Mouse (Mus musculus): ENCODE measurements around the gene Cbx4. TPM values are rescaled to one million over a fixed set of nuclear protein-coding genes. Genes with fewer than 3 reads are reported as not detected.

Gene Cbx4
- polyA plus RNA-seq, 1 experiment from 2014 or later: 9.9 TPM

GRCm38 (mm10) chr11:119085279-119086062, 550 bp downstream of the Cbx4 start:
- Histone ChIP-seq H3K36me3 (ENCODE audit: insufficient read depth, low read length) (peaks cover 19% of the 10 kb centered on the region), H3K4me1 (ENCODE audit: insufficient read depth, low read length) (peaks cover 81% of the 10 kb centered on the region), H3K9me3 (ENCODE audit: low read length) (no peaks in the 10 kb centered on the region), H3K9ac (replicated peaks; ENCODE audit: low read length) (peak overlapping the region; percentile 88), H3K4me3 (ENCODE audit: low read length) (peak overlapping the region; percentile 82), H3K27me3 (ENCODE audit: insufficient read depth, low read length) (peaks cover 62% of the 10 kb centered on the region), H3K4me2 (replicated peaks; ENCODE audit: low read depth, low read length) (peak overlapping the region; percentile 89), H3K27ac (ENCODE audit: low read length) (peak overlapping the region; percentile 99)
- ATAC-seq (ENCODE audit: low FRiP score, low TSS enrichment): peak; percentile 61
- under 1% methylated on average over 54 of the region's 66 CpGs for WGBS

- Histone ChIP-seq H3K27ac (ENCODE audit: low read length) (peak overlapping the region; percentile 99), H3K4me1 (ENCODE audit: insufficient read depth, low read length) (peaks cover 77% of the 10 kb centered on the region)
- 2% methylated on average over 18 of the region's 18 CpGs for WGBS
Observed at GRCm38 (mm10) chr11:119084446-119085278, 1.4 kb downstream of the Cbx4 start.

GRCm38 (mm10) chr11:119083724-119084445, 2.1 kb downstream of the Cbx4 start:
- Histone ChIP-seq H3K9me3 (ENCODE audit: low read length) (no peaks in the 10 kb centered on the region), H3K9ac (replicated peaks; ENCODE audit: low read length) (peak overlapping the region; percentile 88), H3K4me3 (ENCODE audit: low read length) (peak overlapping the region; percentile 82), H3K4me1 (ENCODE audit: insufficient read depth, low read length) (peaks cover 77% of the 10 kb centered on the region), H3K4me2 (replicated peaks; ENCODE audit: low read depth, low read length) (peak overlapping the region; percentile 89), H3K27ac (ENCODE audit: low read length) (peak overlapping the region; percentile 99; the same call in 1 of the 2 replicates), H3K36me3 (ENCODE audit: insufficient read depth, low read length) (peaks cover 20% of the 10 kb centered on the region), H3K27me3 (ENCODE audit: insufficient read depth, low read length) (peaks cover 50% of the 10 kb centered on the region)
- WGBS: 5% methylated on average over 28 of the region's 28 CpGs
- ATAC-seq (ENCODE audit: low FRiP score, low TSS enrichment): no peak

More at GRCm38 (mm10) chr11:119084446-119085278, 1.4 kb downstream of the Cbx4 start:
- Histone ChIP-seq H3K36me3 (ENCODE audit: insufficient read depth, low read length) (peaks cover 20% of the 10 kb centered on the region), H3K4me3 (ENCODE audit: low read length) (peak overlapping the region; percentile 82), H3K4me2 (replicated peaks; ENCODE audit: low read depth, low read length) (peak overlapping the region; percentile 89), H3K27me3 (ENCODE audit: insufficient read depth, low read length) (peaks cover 57% of the 10 kb centered on the region), H3K9ac (replicated peaks; ENCODE audit: low read length) (peak overlapping the region; percentile 88), H3K9me3 (ENCODE audit: low read length) (no peaks in the 10 kb centered on the region)
- no peak for ATAC-seq (ENCODE audit: low FRiP score, low TSS enrichment)

- Histone ChIP-seq H3K4me2 (replicated peaks; ENCODE audit: low read depth, low read length) (peak overlapping the region; percentile 89), H3K27me3 (ENCODE audit: insufficient read depth, low read length) (peaks cover 40% of the 10 kb centered on the region)
- 22% methylated on average over 20 of the region's 20 CpGs for WGBS
Observed at GRCm38 (mm10) chr11:119082638-119083599, 3.1 kb downstream of the Cbx4 start.

GRCm38 (mm10) chr11:119081839-119082637, 4.0 kb downstream of the Cbx4 start:
- H3K27me3 ChIP-seq (ENCODE audit: insufficient read depth, low read length): peaks cover 31% of the 10 kb centered on the region
- no peak overlapping the region for H3K27ac ChIP-seq (ENCODE audit: low read length)
- no peak overlapping the region for H3K4me3 ChIP-seq (ENCODE audit: low read length)
- peaks cover 20% of the 10 kb centered on the region for H3K36me3 ChIP-seq (ENCODE audit: insufficient read depth, low read length)
- ATAC-seq (ENCODE audit: low FRiP score, low TSS enrichment): no peak
- H3K9ac ChIP-seq (replicated peaks; ENCODE audit: low read length): no peak overlapping the region
- peaks cover 73% of the 10 kb centered on the region for H3K4me1 ChIP-seq (ENCODE audit: insufficient read depth, low read length)
- WGBS: 36% methylated on average over 21 of the region's 21 CpGs
- H3K9me3 ChIP-seq (ENCODE audit: low read length): no peaks in the 10 kb centered on the region
- H3K4me2 ChIP-seq (replicated peaks; ENCODE audit: low read depth, low read length): peak overlapping the region; percentile 89; the same call in 1 of the 2 replicates

More at GRCm38 (mm10) chr11:119082638-119083599, 3.1 kb downstream of the Cbx4 start:
- ATAC-seq (ENCODE audit: low FRiP score, low TSS enrichment): no peak
- peaks cover 78% of the 10 kb centered on the region for H3K4me1 ChIP-seq (ENCODE audit: insufficient read depth, low read length)
- H3K4me3 ChIP-seq (ENCODE audit: low read length): peak overlapping the region; percentile 82
- no peak overlapping the region for H3K27ac ChIP-seq (ENCODE audit: low read length)
- H3K36me3 ChIP-seq (ENCODE audit: insufficient read depth, low read length): peaks cover 20% of the 10 kb centered on the region
- peak overlapping the region; percentile 88 for H3K9ac ChIP-seq (replicated peaks; ENCODE audit: low read length)
- no peaks in the 10 kb centered on the region for H3K9me3 ChIP-seq (ENCODE audit: low read length)

GRCm38 (mm10) chr11:119081148-119081838, 4.7 kb downstream of the Cbx4 start:
- WGBS: 51% methylated on average over 44 of the region's 47 CpGs
- peaks cover 65% of the 10 kb centered on the region for H3K4me1 ChIP-seq (ENCODE audit: insufficient read depth, low read length)

GRCm38 (mm10) chr11:119080461-119081147, 5.4 kb downstream of the Cbx4 start:
- 0 out of 2 replicates have a peak overlapping the region, but pooled peaks have one; percentile 14 for H3K9ac ChIP-seq (replicated peaks; ENCODE audit: low read length)
- H3K4me3 ChIP-seq (ENCODE audit: low read length): no peak overlapping the region
- H3K27ac ChIP-seq (ENCODE audit: low read length): no peak overlapping the region
- ATAC-seq (ENCODE audit: low FRiP score, low TSS enrichment): no peak
- H3K4me1 ChIP-seq (ENCODE audit: insufficient read depth, low read length): peaks cover 65% of the 10 kb centered on the region
- 54% methylated on average over 33 of the region's 33 CpGs for WGBS
- H3K4me2 ChIP-seq (replicated peaks; ENCODE audit: low read depth, low read length): no peak overlapping the region
- no peaks in the 10 kb centered on the region for H3K9me3 ChIP-seq (ENCODE audit: low read length)
- H3K36me3 ChIP-seq (ENCODE audit: insufficient read depth, low read length): peaks cover 20% of the 10 kb centered on the region
- peaks cover 25% of the 10 kb centered on the region for H3K27me3 ChIP-seq (ENCODE audit: insufficient read depth, low read length)

More at GRCm38 (mm10) chr11:119081148-119081838, 4.7 kb downstream of the Cbx4 start:
- Histone ChIP-seq H3K4me2 (replicated peaks; ENCODE audit: low read depth, low read length) (no peak overlapping the region), H3K4me3 (ENCODE audit: low read length) (no peak overlapping the region), H3K9ac (replicated peaks; ENCODE audit: low read length) (no peak overlapping the region), H3K27ac (ENCODE audit: low read length) (no peak overlapping the region), H3K9me3 (ENCODE audit: low read length) (no peaks in the 10 kb centered on the region), H3K27me3 (ENCODE audit: insufficient read depth, low read length) (peaks cover 25% of the 10 kb centered on the region), H3K36me3 (ENCODE audit: insufficient read depth, low read length) (peaks cover 20% of the 10 kb centered on the region)
- no peak for ATAC-seq (ENCODE audit: low FRiP score, low TSS enrichment)

All from kidney, embryonic 16.5 days (tissue).